Comparison of ENCODE assay signal across 10 mouse cellular contexts in genomic region chr5:109596647-109597046, GRCm38 (mm10). TPM values are rescaled to one million over a fixed set of nuclear protein-coding genes. Genes with fewer than 3 reads are reported as not detected.
DNase-seq lines count a peak whose midpoint lies in the region; ATAC-seq and TF ChIP-seq lines count a peak whose summit lies in the region.
"Had no signal": no experiment of that assay in that cellular context is flagged by ENCODE, and none has a peak within 500 bp of the region (broad histone marks: within the 10 kb centered on the region; RNA-seq: fewer than 3 reads in every experiment).

No protein-coding gene starts in this region.

- WGBS in midbrain, postnatal 0 days = 41% methylated on average over 5 of the region's 5 CpGs
- 34% methylated on average over 5 of the region's 5 CpGs for WGBS in midbrain, embryonic 11.5 days
- WGBS in limb, embryonic 10.5 days = 36% methylated on average over 5 of the region's 5 CpGs
- 37% methylated on average over 5 of the region's 5 CpGs for WGBS in forebrain, embryonic 10.5 days

- H3K9ac ChIP-seq in midbrain, postnatal 0 days (replicated peaks; ENCODE audit: low read length, poor library complexity, severe bottlenecking) = no peak overlapping the region
- H3K9ac ChIP-seq in midbrain, embryonic 11.5 days (ENCODE audit: low read length) = no peak overlapping the region
- H3K9ac ChIP-seq: forebrain, embryonic 15.5 days; limb, embryonic 13.5 days had no signal

- peaks cover 35% of the 10 kb centered on the region; the same call in 1 of the 2 replicates for H3K9me3 ChIP-seq in midbrain, postnatal 0 days (ENCODE audit: low read length)
- peaks cover 13% of the 10 kb centered on the region; the same call in 1 of the 2 replicates for H3K9me3 ChIP-seq in midbrain, embryonic 11.5 days (ENCODE audit: control insufficient read depth, low read length)
- no peaks in the 10 kb centered on the region; the same call in 1 of the 2 replicates for H3K9me3 ChIP-seq in limb, embryonic 10.5 days (replicated peaks)
- peaks cover 59% of the 10 kb centered on the region for H3K9me3 ChIP-seq in forebrain, embryonic 10.5 days
- H3K9me3 ChIP-seq: forebrain, embryonic 15.5 days had no signal

- ATAC-seq in midbrain, postnatal 0 days (ENCODE audit: low FRiP score) = no peak
- no peak for ATAC-seq in midbrain, embryonic 11.5 days (ENCODE audit: low FRiP score)
- ATAC-seq: forebrain, embryonic 15.5 days had no signal

- H3K4me2 ChIP-seq in midbrain, postnatal 0 days (ENCODE audit: low read depth, low read length, poor library complexity, severe bottlenecking) = no peak overlapping the region
- no peak overlapping the region for H3K4me2 ChIP-seq in midbrain, embryonic 11.5 days
- H3K4me2 ChIP-seq: forebrain, embryonic 15.5 days; limb, embryonic 13.5 days had no signal

- DNase-seq in midbrain, postnatal 0 days (ENCODE audit: low spot score) = no peak
- no peak for DNase-seq in midbrain, embryonic 11.5 days (ENCODE audit: low spot score, missing footprints)
- DNase-seq in Muller cell, postnatal 12 days (ENCODE audit: inconsistent ontology term) = peak; percentile 16
- peak; percentile 5 for DNase-seq in fibroblast of lung, adult 2 months (ENCODE audit: low read depth)
- DNase-seq in testis, postnatal 10 days (ENCODE audit: low spot score) = peak; percentile 56
- DNase-seq in yolk sac, embryonic 10.5 days (ENCODE audit: low spot score) = no peak
- DNase-seq in limb, embryonic 10.5 days (ENCODE audit: low spot score) = no peak
- DNase-seq in forebrain, embryonic 10.5 days (ENCODE audit: extremely low spot score, low spot score) = no peak

- H3K27ac ChIP-seq in midbrain, postnatal 0 days (ENCODE audit: low read depth, low read length) = no peak overlapping the region
- H3K27ac ChIP-seq in midbrain, embryonic 11.5 days (ENCODE audit: low read depth, low read length) = no peak overlapping the region
- H3K27ac ChIP-seq in limb, embryonic 10.5 days = no peak overlapping the region
- no peak overlapping the region for H3K27ac ChIP-seq in forebrain, embryonic 10.5 days
- H3K27ac ChIP-seq: forebrain, embryonic 15.5 days; limb, embryonic 13.5 days had no signal

- H3K36me3 ChIP-seq in midbrain, postnatal 0 days (ENCODE audit: insufficient read depth, low read length) = no peaks in the 10 kb centered on the region
- no peaks in the 10 kb centered on the region for H3K36me3 ChIP-seq in midbrain, embryonic 11.5 days (ENCODE audit: control insufficient read depth, insufficient read depth, low read length)
- H3K36me3 ChIP-seq in limb, embryonic 10.5 days = no peaks in the 10 kb centered on the region
- no peaks in the 10 kb centered on the region for H3K36me3 ChIP-seq in forebrain, embryonic 10.5 days (replicated peaks)
- H3K36me3 ChIP-seq: forebrain, embryonic 15.5 days; limb, embryonic 13.5 days had no signal

- no peaks in the 10 kb centered on the region for H3K27me3 ChIP-seq in midbrain, postnatal 0 days (ENCODE audit: insufficient read depth, low read length)
- no peaks in the 10 kb centered on the region for H3K27me3 ChIP-seq in midbrain, embryonic 11.5 days (ENCODE audit: control insufficient read depth, insufficient read depth, low read length)
- no peaks in the 10 kb centered on the region for H3K27me3 ChIP-seq in limb, embryonic 10.5 days (ENCODE audit: low read depth, poor library complexity, severe bottlenecking)
- H3K27me3 ChIP-seq in forebrain, embryonic 10.5 days (ENCODE audit: poor library complexity, severe bottlenecking) = no peaks in the 10 kb centered on the region
- H3K27me3 ChIP-seq: forebrain, embryonic 15.5 days; limb, embryonic 13.5 days had no signal

- H3K4me3 ChIP-seq in midbrain, postnatal 0 days (ENCODE audit: low read depth, low read length) = no peak overlapping the region
- no peak overlapping the region for H3K4me3 ChIP-seq in midbrain, embryonic 11.5 days (ENCODE audit: low read depth, low read length)
- no peak overlapping the region for H3K4me3 ChIP-seq in limb, embryonic 10.5 days
- H3K4me3 ChIP-seq in forebrain, embryonic 10.5 days = no peak overlapping the region
- H3K4me3 ChIP-seq: forebrain, embryonic 15.5 days; limb, embryonic 13.5 days had no signal

- no peaks in the 10 kb centered on the region for H3K4me1 ChIP-seq in midbrain, postnatal 0 days (ENCODE audit: insufficient read depth, low read length)
- no peaks in the 10 kb centered on the region for H3K4me1 ChIP-seq in midbrain, embryonic 11.5 days (ENCODE audit: control insufficient read depth, insufficient read depth, low read length)
- H3K4me1 ChIP-seq in limb, embryonic 10.5 days = no peaks in the 10 kb centered on the region
- H3K4me1 ChIP-seq in forebrain, embryonic 10.5 days = no peaks in the 10 kb centered on the region
- H3K4me1 ChIP-seq: forebrain, embryonic 15.5 days; limb, embryonic 13.5 days had no signal

- TF ChIP-seq CTCF in midbrain, postnatal 0 days (IDR thresholded peaks at IDR 0.05) = peak; percentile 29; the same call in 1 of the 2 replicates

RNA-seq across cellular contexts. Expression of gene Crlf2, which starts 37.9 kb away (rescaled TPM):
- 23.4 and 44.4 TPM in 2 replicates for total RNA-seq in midbrain, postnatal 0 days (2014; rRNA removed)
- 29.2 and 30.9 TPM in 2 replicates for polyA plus RNA-seq in midbrain, postnatal 0 days (2015; fragmentation: Nextera tagmentation; extraction: Ambion mirVana)
- 2.4 and 2.9 TPM in 2 replicates for polyA plus RNA-seq in midbrain, embryonic 11.5 days (2014; fragmentation: Nextera tagmentation; extraction: Ambion mirVana)
- 7.0 and 8.1 TPM in 2 replicates for polyA plus RNA-seq in limb, embryonic 10.5 days (2016; fragmentation: Nextera tagmentation; extraction: Ambion mirVana)
- polyA plus RNA-seq in forebrain, embryonic 10.5 days (2016; fragmentation: Nextera tagmentation; extraction: Ambion mirVana) = 2.9 and 3.2 TPM in 2 replicates

Comparison
In these comparisons a context has a peak if more than half of its experiments do, and no peak if none do; other contexts are left out.
1. DNase-seq: peak in Muller cell, postnatal 12 days (single experiment), fibroblast of lung, adult 2 months (single experiment) and testis, postnatal 10 days (single experiment); none in midbrain, postnatal 0 days (single experiment), midbrain, embryonic 11.5 days (single experiment), yolk sac, embryonic 10.5 days (single experiment), limb, embryonic 10.5 days (single experiment) and forebrain, embryonic 10.5 days (single experiment).